Mouse (Mus musculus): Measurements from ENCODE around the gene Hnrnph2. TPM values are rescaled to one million over a fixed set of nuclear protein-coding genes. Genes with fewer than 3 reads are reported as not detected.

Hnrnph2 gene
- total and polyA plus RNA-seq, 2 experiments from 2014 or later, result 42.4 to 116 TPM

GRCm38 (mm10) chrX:134610984-134611383, 10.0 kb downstream of the Hnrnph2 start:
- Histone ChIP-seq H3K4me1 (ENCODE audit: insufficient read depth, low read length) (no peaks in the 10 kb centered on the region), H3K27ac (ENCODE audit: low read depth, low read length) (no peak overlapping the region), H3K4me2 (ENCODE audit: low read depth, low read length, poor library complexity, severe bottlenecking) (no peak overlapping the region), H3K9me3 (ENCODE audit: low read length) (no peaks in the 10 kb centered on the region), H3K4me3 (ENCODE audit: low read depth, low read length) (no peak overlapping the region), H3K9ac (replicated peaks; ENCODE audit: low read length, poor library complexity, severe bottlenecking) (no peak overlapping the region), H3K36me3 (ENCODE audit: insufficient read depth, low read length) (no peaks in the 10 kb centered on the region), H3K27me3 (ENCODE audit: insufficient read depth, low read length) (no peaks in the 10 kb centered on the region)
- no peak for TF ChIP-seq CTCF (IDR thresholded peaks at IDR 0.05)
- WGBS, result 84% methylated on average over 4 of the region's 4 CpGs
- ATAC-seq (ENCODE audit: low FRiP score), result no peak
- DNase-seq (ENCODE audit: low spot score), result no peak

- ATAC-seq (ENCODE audit: low FRiP score), result peak; percentile 77
- Histone ChIP-seq H3K9me3 (ENCODE audit: low read length) (no peaks in the 10 kb centered on the region), H3K27ac (ENCODE audit: low read depth, low read length) (peak overlapping the region; percentile 62; the same call in 1 of the 2 replicates), H3K9ac (replicated peaks; ENCODE audit: low read length, poor library complexity, severe bottlenecking) (no peak overlapping the region), H3K4me1 (ENCODE audit: insufficient read depth, low read length) (no peaks in the 10 kb centered on the region), H3K4me2 (ENCODE audit: low read depth, low read length, poor library complexity, severe bottlenecking) (peak overlapping the region; percentile 48), H3K27me3 (ENCODE audit: insufficient read depth, low read length) (no peaks in the 10 kb centered on the region), H3K36me3 (ENCODE audit: insufficient read depth, low read length) (no peaks in the 10 kb centered on the region), H3K4me3 (ENCODE audit: low read depth, low read length) (peak overlapping the region; percentile 25)
- peak; percentile 68 for DNase-seq (ENCODE audit: low spot score)
- no peak for TF ChIP-seq CTCF (IDR thresholded peaks at IDR 0.05)
- 24% methylated on average over 14 of the region's 15 CpGs for WGBS
Observed at GRCm38 (mm10) chrX:134612285-134612959, 11.4 kb downstream of the Hnrnph2 start.

- Histone ChIP-seq H3K9ac (replicated peaks; ENCODE audit: low read length, poor library complexity, severe bottlenecking) (no peak overlapping the region), H3K4me1 (ENCODE audit: insufficient read depth, low read length) (no peaks in the 10 kb centered on the region), H3K4me2 (ENCODE audit: low read depth, low read length, poor library complexity, severe bottlenecking) (no peak overlapping the region), H3K9me3 (ENCODE audit: low read length) (no peaks in the 10 kb centered on the region), H3K4me3 (ENCODE audit: low read depth, low read length) (no peak overlapping the region), H3K27me3 (ENCODE audit: insufficient read depth, low read length) (no peaks in the 10 kb centered on the region), H3K27ac (ENCODE audit: low read depth, low read length) (no peak overlapping the region), H3K36me3 (ENCODE audit: insufficient read depth, low read length) (no peaks in the 10 kb centered on the region)
- no peak for DNase-seq (ENCODE audit: low spot score)
- no peak for ATAC-seq (ENCODE audit: low FRiP score)
- WGBS, result 60% methylated on average over 2 of the region's 2 CpGs
- TF ChIP-seq CTCF (IDR thresholded peaks at IDR 0.05), result peak; percentile 29; the same call in 1 of the 2 replicates
Observed at GRCm38 (mm10) chrX:134614306-134614705, 13.3 kb downstream of the Hnrnph2 start.

- Histone ChIP-seq H3K27me3 (ENCODE audit: insufficient read depth, low read length) (no peaks in the 10 kb centered on the region; the same call in 1 of the 2 replicates), H3K9me3 (ENCODE audit: low read length) (no peaks in the 10 kb centered on the region), H3K4me3 (ENCODE audit: low read depth, low read length) (no peak overlapping the region), H3K4me2 (ENCODE audit: low read depth, low read length, poor library complexity, severe bottlenecking) (no peak overlapping the region), H3K4me1 (ENCODE audit: insufficient read depth, low read length) (no peaks in the 10 kb centered on the region), H3K9ac (replicated peaks; ENCODE audit: low read length, poor library complexity, severe bottlenecking) (no peak overlapping the region), H3K27ac (ENCODE audit: low read depth, low read length) (peak overlapping the region; percentile 55), H3K36me3 (ENCODE audit: insufficient read depth, low read length) (no peaks in the 10 kb centered on the region)
- 26% methylated on average over 9 of the region's 9 CpGs for WGBS
- no peak for TF ChIP-seq CTCF (IDR thresholded peaks at IDR 0.05)
- ATAC-seq (ENCODE audit: low FRiP score), result no peak
- no peak for DNase-seq (ENCODE audit: low spot score)
Observed at GRCm38 (mm10) chrX:134619695-134620094, 18.7 kb downstream of the Hnrnph2 start.

- no peaks in the 10 kb centered on the region for H3K9me3 ChIP-seq (ENCODE audit: low read length)
- no peak for TF ChIP-seq CTCF (IDR thresholded peaks at IDR 0.05)
- no peaks in the 10 kb centered on the region for H3K36me3 ChIP-seq (ENCODE audit: insufficient read depth, low read length)
- H3K27ac ChIP-seq (ENCODE audit: low read depth, low read length), result peak overlapping the region; percentile 44
- DNase-seq (ENCODE audit: low spot score) (peak; percentile 47), ATAC-seq (ENCODE audit: low FRiP score) (peak; percentile 56; the same call in 1 of the 2 replicates)
- H3K4me1 ChIP-seq (ENCODE audit: insufficient read depth, low read length), result no peaks in the 10 kb centered on the region
- H3K4me2 ChIP-seq (ENCODE audit: low read depth, low read length, poor library complexity, severe bottlenecking), result no peak overlapping the region
- no peaks in the 10 kb centered on the region; the same call in 1 of the 2 replicates for H3K27me3 ChIP-seq (ENCODE audit: insufficient read depth, low read length)
- H3K9ac ChIP-seq (replicated peaks; ENCODE audit: low read length, poor library complexity, severe bottlenecking), result no peak overlapping the region
- WGBS, result 24% methylated on average over 8 of the region's 8 CpGs
- no peak overlapping the region for H3K4me3 ChIP-seq (ENCODE audit: low read depth, low read length)
Observed at GRCm38 (mm10) chrX:134620254-134620865, 19.4 kb downstream of the Hnrnph2 start.

GRCm38 (mm10) chrX:134621685-134622084, 20.7 kb downstream of the Hnrnph2 start:
- H3K27ac ChIP-seq (ENCODE audit: low read depth, low read length), result no peak overlapping the region
- no peak for ATAC-seq (ENCODE audit: low FRiP score)
- no peaks in the 10 kb centered on the region for H3K36me3 ChIP-seq (ENCODE audit: insufficient read depth, low read length)
- H3K9ac ChIP-seq (replicated peaks; ENCODE audit: low read length, poor library complexity, severe bottlenecking), result no peak overlapping the region
- no peaks in the 10 kb centered on the region for H3K4me1 ChIP-seq (ENCODE audit: insufficient read depth, low read length)
- no peaks in the 10 kb centered on the region for H3K9me3 ChIP-seq (ENCODE audit: low read length)
- no peak overlapping the region for H3K4me3 ChIP-seq (ENCODE audit: low read depth, low read length)
- no peak overlapping the region for H3K4me2 ChIP-seq (ENCODE audit: low read depth, low read length, poor library complexity, severe bottlenecking)
- no peak for TF ChIP-seq CTCF (IDR thresholded peaks at IDR 0.05)
- WGBS, result 83% methylated on average over 3 of the region's 3 CpGs
- H3K27me3 ChIP-seq (ENCODE audit: insufficient read depth, low read length), result no peaks in the 10 kb centered on the region; the same call in 1 of the 2 replicates
- no peak for DNase-seq (ENCODE audit: low spot score)
